Mouse (Mus musculus) heart, adult 2 months (tissue): Measurements from ENCODE around the gene Adat3.

Experiments
- CTCF ChIP-seq: fragments of 200-600 bp; IDR thresholded peaks from 2 replicates; pipeline ENCODE4 v1.8.1; 2022; ENCODE audit warnings: antibody characterized with exemption, mild to moderate bottlenecking, moderate library complexity
- EP300 ChIP-seq: fragments of 200-500 bp; IDR thresholded peaks from 2 replicates; pipeline ENCODE4 v1.6.1; 2011; ENCODE audit warnings: low read depth, low read length, control low read depth; ENCODE audit not compliant: insufficient read depth
- POLR2A ChIP-seq: fragments of 200-500 bp; IDR thresholded peaks from 2 replicates; pipeline ENCODE4 v1.6.1; 2011; ENCODE audit warnings: mild to moderate bottlenecking, low read depth, low read length, control low read depth; ENCODE audit not compliant: insufficient read depth

- TF ChIP-seq CTCF (no peak), POLR2A (no peak), EP300 (no peak)
Observed at GRCm38 (mm10) chr10:80646936-80647335, 44.3 kb downstream of the Adat3 start.
